Mouse (Mus musculus): ENCODE data around the gene Dlgap1. TPM values are rescaled to one million over a fixed set of nuclear protein-coding genes. Genes with fewer than 3 reads are reported as not detected.
A peak's percentile ranks its signal among the peaks of the same experiment; 100 is the strongest.
"Not testable (repeated sequence)": the region's sequence is repeated elsewhere in the genome, so short reads cannot be mapped to it uniquely, and the experiment has no call there.

The Dlgap1 gene
- total RNA-seq, 2 experiments from 2014 or later, result 1.6 to 2.0 TPM

GRCm38 (mm10) chr17:70795196-70795595 lies 826.3 kb downstream of the Dlgap1 start:
- DNase-seq (ENCODE audit: low spot score in 2 of 2), result no peak

- DNase-seq (ENCODE audit: low spot score in 2 of 2), result no peak
Measured at GRCm38 (mm10) chr17:70796940-70797772, 828.3 kb downstream of the Dlgap1 start.

- no peak for DNase-seq (ENCODE audit: low spot score in 2 of 2)
Measured at GRCm38 (mm10) chr17:70797773-70798045, 828.8 kb downstream of the Dlgap1 start.

GRCm38 (mm10) chr17:70799266-70799665 lies 830.4 kb downstream of the Dlgap1 start:
- DNase-seq (ENCODE audit: low spot score in 2 of 2), result no peak

GRCm38 (mm10) chr17:70802022-70802421 lies 833.1 kb downstream of the Dlgap1 start:
- DNase-seq (ENCODE audit: low spot score in 2 of 2), result no peak

- no peak for DNase-seq (ENCODE audit: low spot score in 2 of 2)
Measured at GRCm38 (mm10) chr17:70805866-70806265, 837.0 kb downstream of the Dlgap1 start.

- no peak for DNase-seq (ENCODE audit: low spot score in 2 of 2)
Measured at GRCm38 (mm10) chr17:70806600-70806999, 837.7 kb downstream of the Dlgap1 start.

- no peak for DNase-seq (ENCODE audit: low spot score in 2 of 2)
Measured at GRCm38 (mm10) chr17:70807885-70808284, 839.0 kb downstream of the Dlgap1 start.

- no peak for DNase-seq (ENCODE audit: low spot score in 2 of 2)
Measured at GRCm38 (mm10) chr17:70808837-70809236, 840.0 kb downstream of the Dlgap1 start.

- no peak for DNase-seq (ENCODE audit: low spot score in 2 of 2)
Measured at GRCm38 (mm10) chr17:70809776-70810175, 840.9 kb downstream of the Dlgap1 start.

GRCm38 (mm10) chr17:70810795-70811194 lies 841.9 kb downstream of the Dlgap1 start:
- DNase-seq (ENCODE audit: low spot score in 2 of 2), result no peak

GRCm38 (mm10) chr17:70815001-70815400 lies 846.1 kb downstream of the Dlgap1 start:
- DNase-seq (ENCODE audit: low spot score in 2 of 2), result no peak

- DNase-seq (ENCODE audit: low spot score in 2 of 2), result no peak
Measured at GRCm38 (mm10) chr17:70817862-70818451, 849.1 kb downstream of the Dlgap1 start.

GRCm38 (mm10) chr17:70823083-70823482 lies 854.2 kb downstream of the Dlgap1 start:
- DNase-seq (ENCODE audit: low spot score in 2 of 2), result no peak

GRCm38 (mm10) chr17:70826227-70826626 lies 857.4 kb downstream of the Dlgap1 start:
- DNase-seq (ENCODE audit: low spot score in 2 of 2), result peak in 1 of 2 experiments; percentile 15

GRCm38 (mm10) chr17:70827463-70828179 lies 858.7 kb downstream of the Dlgap1 start:
- not testable (repeated sequence) for DNase-seq (ENCODE audit: low spot score in 2 of 2)

GRCm38 (mm10) chr17:70828180-70828528 lies 859.3 kb downstream of the Dlgap1 start:
- no peak for DNase-seq (ENCODE audit: low spot score in 2 of 2)

GRCm38 (mm10) chr17:70828569-70828968 lies 859.7 kb downstream of the Dlgap1 start:
- no peak for DNase-seq (ENCODE audit: low spot score in 2 of 2)

- DNase-seq (ENCODE audit: low spot score in 2 of 2), result no peak
Measured at GRCm38 (mm10) chr17:70829217-70829616, 860.3 kb downstream of the Dlgap1 start.

GRCm38 (mm10) chr17:70829943-70830715 lies 861.3 kb downstream of the Dlgap1 start:
- DNase-seq (ENCODE audit: low spot score in 2 of 2), result no peak

- no peak for DNase-seq (ENCODE audit: low spot score in 2 of 2)
Measured at GRCm38 (mm10) chr17:70831591-70831990, 862.7 kb downstream of the Dlgap1 start.

- no peak for DNase-seq (ENCODE audit: low spot score in 2 of 2)
Measured at GRCm38 (mm10) chr17:70832544-70832943, 863.7 kb downstream of the Dlgap1 start.

Data from gastrocnemius, postnatal 4 days (tissue).